Mouse (Mus musculus) liver, embryonic 16.5 days (tissue): Measurements from ENCODE around the gene Ttll6. TPM values are rescaled to one million over a fixed set of nuclear protein-coding genes. Genes with fewer than 3 reads are reported as not detected.

Experiments used
- ATAC-seq: fragments of 200-750 bp; cut with Nextera tagmentation; 2 replicates; pipeline ENCODE4 v1.8.0; 2017; ENCODE audit warnings: low read depth, mild to moderate bottlenecking, moderate number of reproducible peaks, moderate library complexity
- H3K27ac ChIP-seq: fragments of 300-500 bp; sonication (generic); 2 replicates; pipeline ENCODE4 v1.5.1; 2014; ENCODE audit warnings: mild to moderate bottlenecking, low read length
- H3K27me3 ChIP-seq: fragments of 300-500 bp; sonication (generic); 2 replicates; pipeline ENCODE4 v1.6.1; 2014; ENCODE audit warnings: low read depth, low read length, mixed read lengths; ENCODE audit not compliant: control insufficient read depth, insufficient read depth
- H3K36me3 ChIP-seq: fragments of 300-500 bp; sonication (generic); 2 replicates; pipeline ENCODE4 v1.6.1; 2014; ENCODE audit warnings: mild to moderate bottlenecking; ENCODE audit not compliant: control insufficient read depth, insufficient read depth
- H3K4me1 ChIP-seq: fragments of 300-500 bp; sonication (generic); 2 replicates; pipeline ENCODE4 v1.6.1; 2014; ENCODE audit warnings: low read depth, low read length, mixed read lengths; ENCODE audit not compliant: control insufficient read depth
- H3K4me2 ChIP-seq: fragments of 300-500 bp; sonication (generic); 2 replicates; pipeline ENCODE4 v1.6.1; 2014; ENCODE audit warnings: low read depth, low read length, mixed read lengths
- H3K4me3 ChIP-seq: fragments of 300-500 bp; sonication (generic); 2 replicates; pipeline ENCODE4 v1.5.1; 2014; ENCODE audit warnings: low read depth, mild to moderate bottlenecking, low read length
- H3K9ac ChIP-seq: fragments of 300-500 bp; sonication (generic); 2 replicates; pipeline ENCODE4 v1.6.1; 2014; ENCODE audit warnings: low read depth, low read length
- H3K9me3 ChIP-seq: fragments of 300-500 bp; sonication (generic); replicated peaks from 2 replicates; pipeline ENCODE4 v1.6.1; 2016; ENCODE audit warnings: low read length; ENCODE audit not compliant: control insufficient read depth
- WGBS: fragments of 180-500 bp; shearing (Covaris S2); extraction: QIAGEN DNeasy Blood & Tissue Kit; methylation state at CpG from one replicate; pipeline ENCODE4 v1.1.7; 2014; ENCODE audit not compliant: insufficient replicate concordance; 5-methylcytosine and 5-hydroxymethylcytosine counted together
- polyA plus RNA-seq: library from polyadenylated mRNA; unstranded; fragments of >200 nt; fragmentation: Nextera tagmentation; extraction: Ambion mirVana; gene quantifications from 2 replicates; pipeline ENCODE4 v1.2.1, GENCODE M21; 2015

The Ttll6 gene
- polyA plus RNA-seq, 1 experiment from 2014 or later = not detected

DNA sequence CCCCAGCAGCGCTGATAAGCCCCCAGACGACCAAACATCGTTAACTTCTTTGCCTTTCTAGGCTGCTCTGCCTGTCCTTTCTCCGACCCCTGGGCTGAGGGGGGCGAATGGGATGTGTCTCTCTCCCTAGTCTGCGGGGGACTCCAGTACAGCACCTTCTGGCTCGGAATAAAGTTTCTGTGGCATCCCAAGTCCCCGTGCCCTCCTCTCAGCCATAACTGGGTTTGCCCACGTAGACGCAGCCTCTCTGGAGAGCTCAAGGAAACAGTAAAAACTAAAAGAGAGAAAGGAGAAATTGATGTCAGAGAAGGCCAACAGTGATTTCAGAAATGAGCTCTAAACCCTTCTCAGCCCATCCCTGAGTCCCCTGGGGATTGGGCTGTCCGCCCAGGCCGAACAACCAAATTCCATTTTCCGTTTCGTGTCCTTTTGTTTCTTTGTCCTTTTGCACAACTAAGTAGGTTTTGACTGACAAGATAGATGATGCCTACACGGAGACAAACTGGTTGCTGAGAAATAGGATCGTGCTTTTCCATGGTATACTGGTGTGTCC lies 39.8 kb downstream of the Ttll6 start:
- Histone ChIP-seq H3K9ac (no peak overlapping the region), H3K27me3 (peaks cover 96% of the 10 kb centered on the region), H3K4me3 (no peak overlapping the region), H3K36me3 (no peaks in the 10 kb centered on the region), H3K27ac (no peak overlapping the region), H3K4me1 (no peaks in the 10 kb centered on the region), H3K4me2 (no peak overlapping the region), H3K9me3 (no peaks in the 10 kb centered on the region)
- ATAC-seq = no peak
- WGBS = 2% methylated on average over 16 of the region's 16 CpGs

DNA sequence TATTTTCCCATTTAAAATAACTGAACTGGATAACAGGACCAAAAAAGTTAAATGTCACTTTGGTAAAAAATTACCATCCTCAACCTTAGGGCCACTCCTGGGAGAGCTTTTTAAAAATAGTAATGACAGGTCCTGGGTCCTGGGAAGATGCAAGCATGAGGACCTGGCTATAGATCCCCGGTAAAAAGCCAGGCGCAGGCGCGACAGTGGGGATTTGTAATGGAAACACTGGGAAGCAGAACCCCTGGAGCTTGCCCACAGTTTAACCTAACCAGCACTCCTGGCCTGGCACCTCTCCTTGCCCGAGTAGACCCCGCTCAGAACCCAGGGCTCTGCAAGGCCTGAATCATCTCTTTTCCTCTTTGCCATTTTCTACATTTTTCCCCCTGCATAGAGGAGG lies 41.3 kb downstream of the Ttll6 start:
- Histone ChIP-seq H3K27ac (no peak overlapping the region), H3K27me3 (peaks cover 95% of the 10 kb centered on the region), H3K4me2 (no peak overlapping the region), H3K9me3 (no peaks in the 10 kb centered on the region), H3K36me3 (no peaks in the 10 kb centered on the region), H3K4me1 (no peaks in the 10 kb centered on the region), H3K4me3 (no peak overlapping the region), H3K9ac (no peak overlapping the region)
- ATAC-seq = no peak
- 4% methylated on average over 6 of the region's 6 CpGs for WGBS

- H3K4me3 ChIP-seq = no peak overlapping the region
- WGBS = under 1% methylated on average over 17 of the region's 17 CpGs
- no peak overlapping the region for H3K9ac ChIP-seq
- no peak for ATAC-seq
- H3K36me3 ChIP-seq = no peaks in the 10 kb centered on the region
- H3K4me2 ChIP-seq = no peak overlapping the region
- H3K4me1 ChIP-seq = no peaks in the 10 kb centered on the region
- peaks cover 93% of the 10 kb centered on the region for H3K27me3 ChIP-seq
- no peak overlapping the region for H3K27ac ChIP-seq
- no peaks in the 10 kb centered on the region for H3K9me3 ChIP-seq
These were observed 41.9 kb downstream of the Ttll6 start for GRCm38 (mm10) chr11:96175511-96175910.

GRCm38 (mm10) chr11:96175951-96176530 lies 42.5 kb downstream of the Ttll6 start:
- peaks cover 92% of the 10 kb centered on the region for H3K27me3 ChIP-seq
- 1% methylated on average over 9 of the region's 9 CpGs for WGBS
- H3K27ac ChIP-seq = no peak overlapping the region
- H3K36me3 ChIP-seq = no peaks in the 10 kb centered on the region
- H3K9me3 ChIP-seq = no peaks in the 10 kb centered on the region
- no peak for ATAC-seq
- no peaks in the 10 kb centered on the region for H3K4me1 ChIP-seq
- H3K9ac ChIP-seq = no peak overlapping the region
- no peak overlapping the region for H3K4me3 ChIP-seq
- no peak overlapping the region for H3K4me2 ChIP-seq

DNA sequence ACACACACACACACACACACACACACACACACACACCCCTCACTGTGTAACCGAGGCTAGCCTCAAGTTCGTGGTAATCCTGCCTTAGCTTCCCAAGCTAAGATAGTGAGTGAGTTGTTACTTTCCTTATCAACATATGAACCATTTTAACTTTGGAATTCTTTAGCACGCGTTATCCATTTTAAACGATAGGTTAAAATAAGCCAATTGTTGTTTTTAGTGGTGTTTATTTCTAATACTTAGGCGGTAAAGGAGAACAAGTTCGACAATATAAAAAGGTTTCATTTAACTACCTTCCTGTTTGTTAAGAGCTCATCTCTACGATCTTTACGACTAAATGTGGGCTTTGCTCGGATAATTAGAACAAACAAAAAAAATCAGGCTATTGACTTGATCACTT lies 43.3 kb downstream of the Ttll6 start:
- 2% methylated on average over 10 of the region's 10 CpGs for WGBS
- no peak overlapping the region for H3K9ac ChIP-seq
- no peaks in the 10 kb centered on the region for H3K9me3 ChIP-seq
- no peaks in the 10 kb centered on the region for H3K36me3 ChIP-seq
- no peaks in the 10 kb centered on the region for H3K4me1 ChIP-seq
- no peak overlapping the region for H3K4me3 ChIP-seq
- no peak overlapping the region for H3K4me2 ChIP-seq
- H3K27ac ChIP-seq = no peak overlapping the region
- peaks cover 93% of the 10 kb centered on the region for H3K27me3 ChIP-seq
- no peak for ATAC-seq

GRCm38 (mm10) chr11:96177546-96178174 lies 44.1 kb downstream of the Ttll6 start:
- H3K36me3 ChIP-seq = no peaks in the 10 kb centered on the region
- no peak overlapping the region for H3K9ac ChIP-seq
- H3K27me3 ChIP-seq = peaks cover 93% of the 10 kb centered on the region
- no peaks in the 10 kb centered on the region for H3K4me1 ChIP-seq
- H3K4me3 ChIP-seq = no peak overlapping the region
- 3% methylated on average over 27 of the region's 27 CpGs for WGBS
- H3K9me3 ChIP-seq = no peaks in the 10 kb centered on the region
- H3K27ac ChIP-seq = no peak overlapping the region
- H3K4me2 ChIP-seq = no peak overlapping the region
- ATAC-seq = no peak

GRCm38 (mm10) chr11:96178356-96178755 lies 44.8 kb downstream of the Ttll6 start:
- under 1% methylated on average over 8 of the region's 8 CpGs for WGBS
- no peaks in the 10 kb centered on the region for H3K9me3 ChIP-seq

GRCm38 (mm10) chr11:96178911-96179503 lies 45.4 kb downstream of the Ttll6 start:
- Histone ChIP-seq H3K27ac (no peak overlapping the region), H3K4me3 (no peak overlapping the region), H3K9ac (no peak overlapping the region), H3K4me1 (no peaks in the 10 kb centered on the region), H3K4me2 (no peak overlapping the region), H3K36me3 (no peaks in the 10 kb centered on the region), H3K9me3 (no peaks in the 10 kb centered on the region), H3K27me3 (peaks cover 89% of the 10 kb centered on the region)
- no peak for ATAC-seq
- WGBS = 3% methylated on average over 6 of the region's 6 CpGs

More at GRCm38 (mm10) chr11:96178356-96178755, 44.8 kb downstream of the Ttll6 start:
- Histone ChIP-seq H3K27me3 (peaks cover 91% of the 10 kb centered on the region), H3K4me3 (no peak overlapping the region), H3K4me2 (no peak overlapping the region), H3K36me3 (no peaks in the 10 kb centered on the region), H3K9ac (no peak overlapping the region), H3K27ac (no peak overlapping the region), H3K4me1 (no peaks in the 10 kb centered on the region)
- no peak for ATAC-seq

DNA sequence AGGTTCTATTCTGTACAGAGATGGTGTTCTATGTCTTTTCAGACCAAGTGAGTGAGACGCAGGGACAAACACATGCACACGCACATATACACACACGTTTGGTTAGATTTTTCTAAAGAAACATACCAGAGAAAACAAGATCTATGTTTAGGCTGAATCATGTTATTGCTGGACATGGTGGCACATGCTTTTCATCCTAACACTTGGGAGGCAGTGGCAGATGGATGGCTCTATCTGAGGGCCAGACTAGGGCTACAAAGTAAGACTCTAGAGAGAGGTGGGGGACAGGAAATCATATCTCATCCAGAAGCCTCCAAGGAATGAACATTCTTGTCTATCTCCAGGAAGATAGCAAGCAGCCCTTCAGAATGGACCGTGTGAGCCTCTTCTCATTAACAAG lies 47.5 kb downstream of the Ttll6 start:
- no peak for ATAC-seq
- H3K36me3 ChIP-seq = no peaks in the 10 kb centered on the region
- WGBS = 19% methylated on average over 4 of the region's 4 CpGs
- no peaks in the 10 kb centered on the region for H3K4me1 ChIP-seq
- peaks cover 81% of the 10 kb centered on the region for H3K27me3 ChIP-seq
- no peak overlapping the region for H3K27ac ChIP-seq
- H3K4me3 ChIP-seq = no peak overlapping the region
- no peaks in the 10 kb centered on the region for H3K9me3 ChIP-seq
- no peak overlapping the region for H3K4me2 ChIP-seq
- H3K9ac ChIP-seq = no peak overlapping the region
